Comparison of ENCODE assay signal across 9 mouse cellular contexts in the genomic region with DNA sequence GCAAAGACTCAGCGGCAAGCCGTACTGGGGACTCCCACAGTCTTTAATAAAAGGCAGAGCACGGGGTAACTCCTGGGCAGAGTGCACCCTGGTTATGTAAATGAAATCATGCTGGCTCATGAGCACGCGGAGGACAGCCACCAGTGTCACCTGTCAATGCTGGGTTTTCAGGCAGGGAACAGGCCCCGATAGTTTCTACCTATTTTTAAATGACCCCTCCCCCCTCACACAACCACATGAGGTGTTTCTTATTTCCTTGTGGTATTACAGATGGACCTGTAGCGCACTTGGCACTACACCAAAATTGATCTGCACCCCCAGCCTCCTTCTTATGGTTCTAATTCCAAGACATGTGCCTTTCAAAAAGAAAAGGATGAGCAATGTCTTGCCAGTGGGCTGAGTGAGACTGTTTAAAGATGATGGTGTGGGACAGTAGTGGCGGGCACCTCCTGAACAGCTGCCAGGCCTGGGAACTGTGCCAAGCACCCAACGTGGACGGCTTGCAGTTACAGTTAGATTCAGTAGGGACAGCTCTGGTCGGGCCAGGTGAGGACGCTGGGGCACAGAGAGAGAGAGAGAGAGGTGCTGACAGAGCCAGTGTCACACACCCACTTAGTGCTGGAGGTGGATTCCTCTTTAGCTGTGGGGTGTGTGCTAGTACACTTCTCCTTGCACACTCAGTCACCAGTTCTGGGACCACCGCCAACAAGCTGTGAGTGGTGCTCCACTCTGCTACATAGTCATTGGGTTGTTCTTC. TPM values are rescaled to one million over a fixed set of nuclear protein-coding genes. Genes with fewer than 3 reads are reported as not detected.
A peak's percentile ranks its signal among the peaks of the same experiment; 100 is the strongest.
DNase-seq lines count a peak whose midpoint lies in the region; ATAC-seq and TF ChIP-seq lines count a peak whose summit lies in the region.
"Had no signal": no experiment of that assay in that cellular context is flagged by ENCODE, and none has a peak within 500 bp of the region (broad histone marks: within the 10 kb centered on the region; RNA-seq: fewer than 3 reads in every experiment).

No protein-coding gene starts in this region.

- no peak for TF ChIP-seq POLR2A in olfactory bulb, adult 2 months (IDR thresholded peaks at IDR 0.05; ENCODE audit: insufficient read depth, low read depth, low read length)

- no peak overlapping the region for H3K9ac ChIP-seq in hindbrain, embryonic 15.5 days
- H3K9ac ChIP-seq: limb, embryonic 15.5 days had no signal

- no peak for TF ChIP-seq CTCF in olfactory bulb, adult 2 months (IDR thresholded peaks at IDR 0.05; ENCODE audit: insufficient read depth, low read depth, low read length)

- H3K27ac ChIP-seq in hindbrain, embryonic 15.5 days (replicated peaks) = no peak overlapping the region
- H3K27ac ChIP-seq in hindbrain, embryonic 10.5 days = no peak overlapping the region
- H3K27ac ChIP-seq in olfactory bulb, adult 2 months (ENCODE audit: insufficient read depth, low read depth, low read length) = peak overlapping the region; percentile 38; the same call in 1 of the 2 replicates
- H3K27ac ChIP-seq: limb, embryonic 15.5 days had no signal

- no peak overlapping the region for H3K4me3 ChIP-seq in hindbrain, embryonic 15.5 days
- H3K4me3 ChIP-seq in hindbrain, embryonic 10.5 days = no peak overlapping the region
- no peak overlapping the region for H3K4me3 ChIP-seq in olfactory bulb, adult 2 months (ENCODE audit: insufficient read depth, low read depth, low read length)
- H3K4me3 ChIP-seq: limb, embryonic 15.5 days had no signal

- 58% methylated on average over 13 of the region's 13 CpGs for WGBS in hindbrain, embryonic 15.5 days
- WGBS in hindbrain, embryonic 10.5 days = 78% methylated on average over 13 of the region's 13 CpGs
- 55% methylated on average over 13 of the region's 13 CpGs for WGBS in olfactory bulb, adult 2 months

- H3K27me3 ChIP-seq in hindbrain, embryonic 15.5 days = no peaks in the 10 kb centered on the region
- H3K27me3 ChIP-seq in hindbrain, embryonic 10.5 days (ENCODE audit: insufficient read depth, poor library complexity, severe bottlenecking) = no peaks in the 10 kb centered on the region
- H3K27me3 ChIP-seq: limb, embryonic 15.5 days had no signal

- peaks cover 10% of the 10 kb centered on the region; the same call in 1 of the 2 replicates for H3K4me1 ChIP-seq in hindbrain, embryonic 15.5 days (replicated peaks)
- H3K4me1 ChIP-seq in hindbrain, embryonic 10.5 days (replicated peaks) = 0 out of 2 replicates have a peak, but pooled peaks cover 4% of the 10 kb centered on the region
- H3K4me1 ChIP-seq in olfactory bulb, adult 2 months (ENCODE audit: control insufficient read depth, insufficient read depth, low read length) = peaks cover 37% of the 10 kb centered on the region

- no peaks in the 10 kb centered on the region for H3K36me3 ChIP-seq in hindbrain, embryonic 15.5 days
- H3K36me3 ChIP-seq in hindbrain, embryonic 10.5 days = no peaks in the 10 kb centered on the region
- H3K36me3 ChIP-seq: limb, embryonic 15.5 days had no signal

- no peak overlapping the region for H3K4me2 ChIP-seq in hindbrain, embryonic 15.5 days
- H3K4me2 ChIP-seq: limb, embryonic 15.5 days had no signal

- DNase-seq in hindbrain, embryonic 10.5 days (ENCODE audit: low spot score) = no peak
- DNase-seq in brain, adult 2 months (ENCODE audit: low read depth, low spot score) = peak; percentile 82
- DNase-seq in frontal cortex, postnatal 36 days (ENCODE audit: low spot score in 2 of 2) = peak; percentile 63 to 71
- peak; percentile 34 to 67 for DNase-seq in kidney, postnatal 36 days
- no peak for DNase-seq in embryo, embryonic 9.5 days (ENCODE audit: extremely low spot score)
- no peak for DNase-seq in spleen, adult 12 weeks (ENCODE audit: low spot score)

- peak; percentile 52 for ATAC-seq in hindbrain, embryonic 15.5 days (ENCODE audit: low FRiP score, low read depth)

- no peaks in the 10 kb centered on the region for H3K9me3 ChIP-seq in hindbrain, embryonic 15.5 days
- no peaks in the 10 kb centered on the region for H3K9me3 ChIP-seq in hindbrain, embryonic 10.5 days
- H3K9me3 ChIP-seq: limb, embryonic 15.5 days had no signal

RNA-seq across cellular contexts. Expression of a gene that starts 31.7 kb away (rescaled TPM):
- polyA plus RNA-seq in hindbrain, embryonic 15.5 days (2015; fragmentation: Nextera tagmentation; extraction: Ambion mirVana) = 2.4 and 3.2 TPM in 2 replicates
- polyA plus RNA-seq in hindbrain, embryonic 10.5 days (2016; fragmentation: Nextera tagmentation; extraction: Ambion mirVana) = 0.77 and 1.2 TPM in 2 replicates
- polyA plus RNA-seq in olfactory bulb, adult 2 months (2012; ENCODE audit: insufficient read depth, insufficient read length, low replicate concordance, missing spikeins) = not detected in 2 replicates

Comparison
In these comparisons a context has a peak if more than half of its experiments do, and no peak if none do; other contexts are left out.
1. DNase-seq: peak in brain, adult 2 months (single experiment), frontal cortex, postnatal 36 days (2 of 2) and kidney, postnatal 36 days (2 of 2); none in hindbrain, embryonic 10.5 days (single experiment), embryo, embryonic 9.5 days (single experiment) and spleen, adult 12 weeks (single experiment).